Mouse (Mus musculus): ENCODE data around the gene Ccdc191. TPM values are rescaled to one million over a fixed set of nuclear protein-coding genes. Genes with fewer than 3 reads are reported as not detected.

Gene Ccdc191
- total RNA-seq, 2 experiments from 2014 or later, result 2.7 to 3.3 TPM

- peak in 1 of 2 experiments; percentile 11 for DNase-seq (ENCODE audit: low spot score in 2 of 2)
These were observed 89.9 kb downstream of the Ccdc191 start, which contains the start of gene Zdhhc23 for GRCm38 (mm10) chr16:43979328-43980109. Gene Zdhhc23 (minus strand): TSS chr16:43979791.

GRCm38 (mm10) chr16:43980110-43980609 is 90.6 kb downstream of the Ccdc191 start:
- DNase-seq (ENCODE audit: low spot score in 2 of 2), result no peak

GRCm38 (mm10) chr16:43986299-43986698 is 96.7 kb downstream of the Ccdc191 start:
- DNase-seq (ENCODE audit: low spot score in 2 of 2), result no peak

- no peak for DNase-seq (ENCODE audit: low spot score in 2 of 2)
These were observed 105.0 kb downstream of the Ccdc191 start for GRCm38 (mm10) chr16:43994623-43995022.

GRCm38 (mm10) chr16:43999111-43999510 is 109.5 kb downstream of the Ccdc191 start:
- DNase-seq (ENCODE audit: low spot score in 2 of 2), result no peak

GRCm38 (mm10) chr16:43999541-43999940 is 109.9 kb downstream of the Ccdc191 start:
- DNase-seq (ENCODE audit: low spot score in 2 of 2), result no peak

- DNase-seq (ENCODE audit: low spot score in 2 of 2), result no peak
These were observed 112.5 kb downstream of the Ccdc191 start for GRCm38 (mm10) chr16:44002086-44002485.

- no peak for DNase-seq (ENCODE audit: low spot score in 2 of 2)
These were observed 121.4 kb downstream of the Ccdc191 start for GRCm38 (mm10) chr16:44011010-44011409.

Small RNA genes lying within 50 kb of the gene (microRNA-seq; reads per million reads assigned to microRNA genes)
- not detected for gene Mir3470b

Other genes starting within 250 kb of the Ccdc191 start
- not detected for gene Tigit, start 225.7 kb upstream of the Ccdc191 start, total RNA-seq (2021)
- gene Drd3, start 135.8 kb upstream of the Ccdc191 start, total RNA-seq (2021), result not detected
- gene Qtrt2, start 37.0 kb downstream of the Ccdc191 start, total RNA-seq (2021), result 10 to 100 TPM; 15.2 to 16.7 TPM
- under 1 TPM; 0.08 to 0.20 TPM for gene Zdhhc23, start 90.0 kb downstream of the Ccdc191 start, total RNA-seq (2021)
- gene Gramd1c, start 173.5 kb downstream of the Ccdc191 start, total RNA-seq (2021), result 1 to 10 TPM; 1.9 to 2.6 TPM
- gene Atp6v1a, start 249.9 kb downstream of the Ccdc191 start, total RNA-seq (2021), result 10 to 100 TPM; 46.1 to 56.8 TPM

Measured in gastrocnemius, postnatal 4 days (tissue).